Mouse (Mus musculus): ENCODE measurements around the gene Ugt1a10. TPM values are rescaled to one million over a fixed set of nuclear protein-coding genes. Genes with fewer than 3 reads are reported as not detected.
"Not testable (repeated sequence)": the region's sequence is repeated elsewhere in the genome, so short reads cannot be mapped to it uniquely, and the experiment has no call there.

Gene Ugt1a10
- total and polyA plus RNA-seq, 2 experiments from 2014 or later = not detected

- no peak within 1 kb of the TSS for H3K9ac ChIP-seq (replicated peaks; ENCODE audit: low read length, poor library complexity, severe bottlenecking)
Observed at GRCm38 (mm10) chr1:88087513-88087912, 32.3 kb downstream of the Ugt1a10 start, which contains the start of gene Ugt1a8. Ugt1a8 (plus strand) TSS chr1:88087813.

GRCm38 (mm10) chr1:88092341-88092740 lies 37.2 kb downstream of the Ugt1a10 start:
- DNase-seq (ENCODE audit: low spot score) (no peak), ATAC-seq (ENCODE audit: low FRiP score) (no peak)
- Histone ChIP-seq H3K4me3 (ENCODE audit: low read depth, low read length) (no peak overlapping the region), H3K27me3 (ENCODE audit: insufficient read depth, low read length) (no peaks in the 10 kb centered on the region), H3K27ac (ENCODE audit: low read depth, low read length) (no peak overlapping the region), H3K36me3 (ENCODE audit: insufficient read depth, low read length) (no peaks in the 10 kb centered on the region), H3K4me1 (ENCODE audit: insufficient read depth, low read length) (no peaks in the 10 kb centered on the region), H3K4me2 (ENCODE audit: low read depth, low read length, poor library complexity, severe bottlenecking) (no peak overlapping the region), H3K9ac (replicated peaks; ENCODE audit: low read length, poor library complexity, severe bottlenecking) (no peak overlapping the region), H3K9me3 (ENCODE audit: low read length) (no peaks in the 10 kb centered on the region)
- no peak for TF ChIP-seq CTCF (IDR thresholded peaks at IDR 0.05)

More at GRCm38 (mm10) chr1:88087513-88087912, 32.3 kb downstream of the Ugt1a10 start, which contains the start of gene Ugt1a8:
- Histone ChIP-seq H3K27me3 (ENCODE audit: insufficient read depth, low read length) (no peaks in the 10 kb centered on the region), H3K4me2 (ENCODE audit: low read depth, low read length, poor library complexity, severe bottlenecking) (no peak within 1 kb of the TSS), H3K36me3 (ENCODE audit: insufficient read depth, low read length) (no peaks in the 10 kb centered on the region), H3K9me3 (ENCODE audit: low read length) (no peaks in the 10 kb centered on the region), H3K27ac (ENCODE audit: low read depth, low read length) (no peak within 1 kb of the TSS), H3K4me1 (ENCODE audit: insufficient read depth, low read length) (no peaks in the 10 kb centered on the region), H3K4me3 (ENCODE audit: low read depth, low read length) (no peak within 1 kb of the TSS)
- TF ChIP-seq CTCF (IDR thresholded peaks at IDR 0.05) = no peak
- 77% methylated on average over 3 of the region's 3 CpGs for WGBS
- no peak for DNase-seq (ENCODE audit: low spot score)
- ATAC-seq (ENCODE audit: low FRiP score) = no peak

DNA sequence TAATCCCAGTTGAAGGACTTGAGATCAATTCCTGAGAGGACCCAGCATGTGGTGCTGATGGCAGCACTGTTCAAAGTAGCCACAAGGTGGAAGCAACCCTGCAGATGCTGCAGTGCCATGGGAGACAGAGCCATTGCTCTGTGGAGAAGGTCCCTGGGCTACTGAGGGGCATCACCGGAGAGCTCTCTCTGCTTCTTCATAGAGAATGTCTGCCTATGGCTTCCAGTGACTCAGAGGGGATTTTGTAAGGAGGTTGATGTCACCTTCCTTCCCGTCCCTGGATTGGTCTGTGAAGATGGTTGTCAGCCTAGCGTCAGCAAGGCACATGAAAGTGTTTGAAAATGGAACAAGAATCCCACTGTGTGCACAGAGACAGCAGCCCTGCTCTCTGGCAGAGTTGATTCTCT lies 39.1 kb downstream of the Ugt1a10 start:
- not testable (repeated sequence) for DNase-seq (ENCODE audit: low spot score); H3K9ac ChIP-seq (replicated peaks; ENCODE audit: low read length, poor library complexity, severe bottlenecking); ATAC-seq (ENCODE audit: low FRiP score); H3K9me3 ChIP-seq (ENCODE audit: low read length); H3K27me3 ChIP-seq (ENCODE audit: insufficient read depth, low read length); H3K36me3 ChIP-seq (ENCODE audit: insufficient read depth, low read length); H3K4me3 ChIP-seq (ENCODE audit: low read depth, low read length); H3K4me1 ChIP-seq (ENCODE audit: insufficient read depth, low read length); H3K27ac ChIP-seq (ENCODE audit: low read depth, low read length); H3K4me2 ChIP-seq (ENCODE audit: low read depth, low read length, poor library complexity, severe bottlenecking)
- WGBS = 71% methylated on average over 3 of the region's 3 CpGs
- peak; percentile 54 for TF ChIP-seq CTCF (IDR thresholded peaks at IDR 0.05)

DNA sequence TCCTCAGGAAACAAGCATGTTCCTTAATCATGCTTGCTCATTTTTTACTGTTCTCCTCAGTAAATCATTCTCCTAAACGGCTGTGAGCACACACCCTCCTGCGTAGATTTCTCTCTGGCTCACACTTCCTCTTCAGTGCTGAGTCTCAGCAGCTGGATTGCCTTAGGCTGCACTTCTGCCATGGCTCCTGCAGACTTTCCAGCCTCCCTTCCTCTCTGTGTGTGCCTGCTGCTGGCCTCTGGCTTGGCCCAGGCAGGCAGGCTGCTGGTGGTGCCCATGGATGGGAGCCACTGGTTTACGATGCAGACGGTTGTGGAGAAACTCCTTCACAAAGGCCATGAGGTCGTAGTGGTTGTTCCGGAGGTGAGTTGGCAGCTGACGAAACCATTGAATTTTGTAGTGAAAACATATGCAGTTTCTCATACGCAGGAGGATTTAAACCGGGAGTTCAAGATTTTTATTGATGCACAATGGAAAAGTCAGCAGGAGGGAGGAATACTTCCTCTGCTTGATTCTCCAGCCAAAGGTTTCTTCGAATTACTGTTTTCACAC lies 39.8 kb downstream of the Ugt1a10 start, which contains the start of gene Ugt1a7c:
Gene Ugt1a7c (plus strand): TSS at position 122 of the 552 bp plus-strand sequence.
- no peak for TF ChIP-seq CTCF (IDR thresholded peaks at IDR 0.05)
- 66% methylated on average over 10 of the region's 10 CpGs for WGBS
- Histone ChIP-seq H3K27me3 (ENCODE audit: insufficient read depth, low read length) (no peaks in the 10 kb centered on the region), H3K27ac (ENCODE audit: low read depth, low read length) (no peak within 1 kb of the TSS), H3K4me1 (ENCODE audit: insufficient read depth, low read length) (no peaks in the 10 kb centered on the region), H3K9ac (replicated peaks; ENCODE audit: low read length, poor library complexity, severe bottlenecking) (0 out of 2 replicates have a peak within 1 kb of the TSS, but pooled peaks have one; percentile 19), H3K4me2 (ENCODE audit: low read depth, low read length, poor library complexity, severe bottlenecking) (no peak within 1 kb of the TSS), H3K9me3 (ENCODE audit: low read length) (no peaks in the 10 kb centered on the region), H3K36me3 (ENCODE audit: insufficient read depth, low read length) (no peaks in the 10 kb centered on the region), H3K4me3 (ENCODE audit: low read depth, low read length) (no peak within 1 kb of the TSS)
- ATAC-seq (ENCODE audit: low FRiP score) (no peak), DNase-seq (ENCODE audit: low spot score) (peak; percentile 1)

- H3K27me3 ChIP-seq (ENCODE audit: insufficient read depth, low read length); H3K9ac ChIP-seq (replicated peaks; ENCODE audit: low read length, poor library complexity, severe bottlenecking); H3K4me3 ChIP-seq (ENCODE audit: low read depth, low read length); ATAC-seq (ENCODE audit: low FRiP score); H3K4me1 ChIP-seq (ENCODE audit: insufficient read depth, low read length); H3K4me2 ChIP-seq (ENCODE audit: low read depth, low read length, poor library complexity, severe bottlenecking); DNase-seq (ENCODE audit: low spot score); H3K27ac ChIP-seq (ENCODE audit: low read depth, low read length); H3K9me3 ChIP-seq (ENCODE audit: low read length); H3K36me3 ChIP-seq (ENCODE audit: insufficient read depth, low read length): not testable (repeated sequence)
- 93% methylated on average over 3 of the region's 3 CpGs for WGBS
Observed at GRCm38 (mm10) chr1:88098546-88098945, 43.4 kb downstream of the Ugt1a10 start.

- 81% methylated on average over 2 of the region's 2 CpGs for WGBS
- not testable (repeated sequence) for H3K9me3 ChIP-seq (ENCODE audit: low read length); H3K27me3 ChIP-seq (ENCODE audit: insufficient read depth, low read length); H3K4me2 ChIP-seq (ENCODE audit: low read depth, low read length, poor library complexity, severe bottlenecking); H3K9ac ChIP-seq (replicated peaks; ENCODE audit: low read length, poor library complexity, severe bottlenecking); H3K4me3 ChIP-seq (ENCODE audit: low read depth, low read length); ATAC-seq (ENCODE audit: low FRiP score); H3K36me3 ChIP-seq (ENCODE audit: insufficient read depth, low read length); H3K27ac ChIP-seq (ENCODE audit: low read depth, low read length); DNase-seq (ENCODE audit: low spot score); H3K4me1 ChIP-seq (ENCODE audit: insufficient read depth, low read length)
Observed at GRCm38 (mm10) chr1:88099691-88100090, 44.5 kb downstream of the Ugt1a10 start.

DNA sequence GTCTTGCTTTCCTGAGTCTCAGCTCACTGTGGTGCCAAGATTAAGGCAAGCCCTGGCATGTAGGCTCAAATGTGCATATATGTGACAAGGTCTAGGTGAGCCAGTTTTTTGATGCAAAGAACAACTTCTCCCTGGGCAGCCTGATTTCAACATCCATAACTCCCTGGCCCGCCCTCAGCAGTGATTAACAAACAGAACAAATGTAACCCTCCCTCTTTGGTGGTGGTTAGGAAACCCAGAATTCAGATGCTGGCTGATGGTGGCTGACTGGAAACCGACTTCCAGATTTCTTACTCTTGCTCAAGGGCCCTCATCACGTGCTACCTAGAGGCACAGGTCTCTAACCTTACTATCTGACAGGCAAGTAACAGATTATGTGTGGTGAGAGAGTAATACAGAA lies 47.8 kb downstream of the Ugt1a10 start, which contains the start of gene Ugt1a6b:
Gene Ugt1a6b (plus strand): TSS at position 234 of the 400 bp plus-strand sequence.
- not testable (repeated sequence) for DNase-seq (ENCODE audit: low spot score); H3K9ac ChIP-seq (replicated peaks; ENCODE audit: low read length, poor library complexity, severe bottlenecking); H3K4me3 ChIP-seq (ENCODE audit: low read depth, low read length); H3K4me2 ChIP-seq (ENCODE audit: low read depth, low read length, poor library complexity, severe bottlenecking); ATAC-seq (ENCODE audit: low FRiP score); H3K27ac ChIP-seq (ENCODE audit: low read depth, low read length); H3K36me3 ChIP-seq (ENCODE audit: insufficient read depth, low read length); H3K27me3 ChIP-seq (ENCODE audit: insufficient read depth, low read length); H3K9me3 ChIP-seq (ENCODE audit: low read length); H3K4me1 ChIP-seq (ENCODE audit: insufficient read depth, low read length)
- WGBS = 68% methylated on average over 2 of the region's 3 CpGs

DNA sequence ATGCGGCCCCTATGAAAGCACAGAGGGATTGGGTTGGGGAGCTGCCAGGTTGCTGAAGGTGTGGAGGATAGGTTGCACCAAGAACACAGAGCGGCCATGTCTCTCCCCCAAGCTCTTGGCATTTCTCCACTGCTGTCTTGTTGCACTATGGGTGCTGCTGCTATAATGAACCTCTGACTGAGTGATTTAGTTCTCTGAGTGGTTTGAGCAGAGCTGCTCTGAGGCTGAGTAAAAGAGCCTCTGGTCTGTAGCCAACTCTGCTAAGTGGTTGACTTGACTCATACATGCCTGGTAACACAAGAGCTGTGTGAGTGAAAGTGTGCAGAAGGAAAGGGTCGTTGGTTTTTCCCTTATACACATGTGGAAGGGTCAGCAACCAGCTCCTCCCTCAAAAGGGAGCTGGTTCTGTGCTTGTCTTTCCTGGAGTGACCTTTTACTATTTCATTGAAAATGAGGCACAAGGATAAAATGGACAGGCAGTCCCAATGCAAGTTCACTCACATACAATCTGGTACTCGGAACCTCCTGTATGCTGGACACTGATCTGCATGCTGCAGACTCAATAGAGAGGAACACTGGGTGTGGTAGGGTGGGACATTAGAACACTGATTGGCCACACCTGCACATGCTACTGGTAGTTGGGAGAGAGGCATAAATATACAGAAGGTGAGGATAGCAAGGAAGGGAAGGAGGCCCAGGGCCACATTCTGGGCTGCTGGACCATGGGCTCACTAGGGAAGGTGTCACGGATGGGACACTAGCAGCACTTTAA lies 48.7 kb downstream of the Ugt1a10 start:
- DNase-seq (ENCODE audit: low spot score); H3K4me2 ChIP-seq (ENCODE audit: low read depth, low read length, poor library complexity, severe bottlenecking); H3K9ac ChIP-seq (replicated peaks; ENCODE audit: low read length, poor library complexity, severe bottlenecking); H3K27me3 ChIP-seq (ENCODE audit: insufficient read depth, low read length); H3K27ac ChIP-seq (ENCODE audit: low read depth, low read length); H3K4me1 ChIP-seq (ENCODE audit: insufficient read depth, low read length); H3K4me3 ChIP-seq (ENCODE audit: low read depth, low read length); H3K36me3 ChIP-seq (ENCODE audit: insufficient read depth, low read length); ATAC-seq (ENCODE audit: low FRiP score); H3K9me3 ChIP-seq (ENCODE audit: low read length): not testable (repeated sequence)
- WGBS = 71% methylated on average over 4 of the region's 5 CpGs
